Mouse (Mus musculus) left cerebral cortex, postnatal 25 days (tissue): Measurements from ENCODE around the gene Vamp8. TPM values are rescaled to one million over a fixed set of nuclear protein-coding genes. Genes with fewer than 3 reads are reported as not detected.

Source experiments
- DNase-seq, 2 experiments: peaks; one replicate each; pipeline ENCODE4 v3.0.0; 2022; ENCODE audit warnings: low spot score in 2 of 2, mixed read lengths in 1 of 2
- intact Hi-C: fragments of 180-260 bp; cut with DNase I; formaldehyde crosslinking; loops from one replicate; pipeline ENCODE4 v1.15.1; 2025
- total RNA-seq, 2 experiments: library from RNA; stranded (reverse); gene quantifications; 2 replicates each; pipeline ENCODE4 v1.2.3; 2021

Vamp8 gene
- total RNA-seq, 2 experiments from 2014 or later = 10.5 to 12.7 TPM

GRCm38 (mm10) chr6:72358086-72358764 is 32.3 kb downstream of the Vamp8 start:
- DNase-seq = no peak
- intact Hi-C loops = no loop called here

DNA sequence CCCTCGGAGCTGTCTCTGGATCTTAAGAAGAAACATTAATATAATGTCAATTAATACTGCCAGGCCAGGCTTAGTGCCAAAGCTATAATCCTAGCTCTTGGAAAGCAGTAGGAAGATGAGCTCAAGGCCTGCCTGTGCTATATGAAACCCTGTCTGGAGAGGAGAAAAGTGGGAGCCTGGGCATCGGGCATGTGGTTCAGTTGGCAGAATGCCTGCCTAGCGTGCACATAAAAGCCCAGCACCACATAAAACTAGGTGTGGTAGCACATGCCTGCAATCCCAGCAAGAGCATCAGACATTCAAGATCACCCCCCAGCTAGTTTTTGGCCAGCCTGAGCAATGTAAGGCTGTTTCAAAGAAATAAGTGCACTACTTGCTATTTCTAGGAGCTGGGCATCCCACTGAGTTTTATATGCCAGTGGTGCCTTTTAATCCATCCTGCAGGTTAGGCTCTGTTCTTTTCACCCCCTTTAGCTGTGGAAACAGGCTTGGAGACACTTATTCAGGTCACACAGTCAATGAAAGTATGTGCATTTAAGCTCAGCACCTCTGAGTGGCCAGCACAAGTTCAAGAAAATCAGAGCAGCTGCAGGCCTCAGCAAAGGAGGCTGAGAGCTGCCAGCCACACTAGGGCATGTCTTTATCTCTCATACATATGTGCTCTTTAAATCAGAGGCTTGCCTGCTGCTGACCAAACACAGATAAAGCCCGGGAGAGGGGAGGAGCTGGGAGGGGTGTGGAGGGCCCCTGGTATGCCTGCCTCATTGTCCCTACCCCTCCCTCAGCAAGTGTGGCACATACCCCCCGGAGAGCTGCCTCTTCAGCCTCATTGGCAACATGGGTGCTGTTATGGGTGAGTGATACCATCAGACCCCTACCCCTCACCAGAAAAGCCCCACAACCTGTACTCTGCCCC is 33.1 kb downstream of the Vamp8 start:
- DNase-seq = no peak
- intact Hi-C loops = no loop called here

DNA sequence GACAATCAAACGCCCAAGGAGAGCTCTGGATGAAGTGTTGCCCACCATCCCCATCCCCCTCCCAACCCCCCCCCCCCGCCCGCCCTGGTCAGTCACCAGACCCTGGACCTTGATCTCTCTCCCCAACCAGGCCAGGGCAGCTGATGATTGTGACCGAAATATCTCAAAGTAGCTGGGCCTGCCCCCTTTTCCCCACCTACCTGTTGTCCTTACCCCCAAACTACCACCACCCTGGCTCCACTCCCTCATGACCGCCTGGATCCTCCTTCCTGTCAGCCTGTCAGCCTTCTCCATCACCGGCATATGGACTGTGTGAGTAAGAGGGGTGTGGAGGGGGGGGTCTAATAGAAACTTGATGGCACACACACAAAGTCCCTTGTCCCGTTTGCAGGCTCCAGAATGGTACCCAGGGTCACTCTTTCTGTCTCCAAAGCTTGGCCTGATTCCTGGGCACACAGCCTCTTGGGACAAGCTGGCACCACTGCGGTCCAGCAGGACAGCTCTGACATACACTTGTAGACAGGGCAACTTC is 34.4 kb downstream of the Vamp8 start:
- DNase-seq = no peak
- intact Hi-C loops = no loop called here

GRCm38 (mm10) chr6:72355066-72355911 is 35.2 kb downstream of the Vamp8 start, which contains the start of gene Tmem150a:
Tmem150a (plus strand) TSS chr6:72355447.
- intact Hi-C loops = no loop called here
- DNase-seq = peak; percentile 70

DNA sequence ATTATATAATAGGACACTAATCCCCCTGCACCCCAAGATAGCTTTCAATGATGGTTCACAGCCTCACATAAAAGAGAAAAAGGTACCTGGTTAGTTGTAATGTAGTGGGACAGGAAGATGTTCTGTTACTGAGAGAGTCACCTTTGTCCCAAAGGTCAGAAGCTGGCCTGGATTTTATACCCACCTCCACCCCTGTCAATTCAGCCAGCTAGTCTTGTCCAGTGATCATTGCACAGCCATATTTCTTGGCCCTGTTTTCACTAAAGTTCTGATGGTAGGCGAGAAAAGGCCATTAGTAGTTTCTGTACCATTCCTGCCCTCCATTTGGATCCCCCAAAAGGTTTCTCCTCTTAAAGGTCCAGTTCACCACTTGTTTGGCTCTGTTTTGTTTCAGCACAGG is 36.5 kb downstream of the Vamp8 start:
- DNase-seq = no peak
- intact Hi-C loops = no loop called here

DNA sequence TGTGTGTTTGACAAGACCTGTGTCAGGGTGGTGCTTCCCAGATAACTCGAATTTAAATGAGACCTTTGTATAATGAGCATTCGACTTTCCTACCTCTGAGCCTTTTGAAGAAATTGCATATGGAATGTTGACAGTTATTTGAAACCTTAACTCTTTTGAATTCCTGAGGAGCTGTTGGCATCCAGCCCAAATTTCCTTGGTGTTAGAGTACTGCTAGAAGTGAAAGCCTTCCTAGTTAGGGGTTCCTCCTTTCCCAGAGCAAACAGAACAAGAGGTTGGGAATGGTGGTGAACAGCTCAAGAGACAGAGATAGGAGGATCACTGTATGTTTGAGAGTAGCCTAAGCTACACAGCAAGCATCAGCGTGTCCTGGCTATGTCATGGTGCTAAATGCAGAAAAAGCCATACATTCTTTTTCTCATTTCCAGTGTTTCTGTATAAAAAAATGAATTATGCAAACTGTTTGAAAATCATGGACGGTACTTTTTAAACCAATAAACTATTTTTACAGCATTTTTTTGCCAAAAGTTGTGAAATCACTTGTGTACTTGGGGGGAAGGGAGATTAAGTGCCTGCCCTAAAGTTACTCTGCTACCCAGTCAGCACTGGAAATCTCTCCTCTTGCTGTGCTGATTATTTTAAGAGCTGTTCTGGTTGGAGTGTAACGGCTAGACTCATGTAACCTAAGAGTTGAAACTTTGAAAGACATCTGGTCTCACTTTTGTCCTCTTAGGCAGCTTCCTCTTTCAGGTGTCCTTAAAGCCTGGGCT is 37.7 kb downstream of the Vamp8 start:
- intact Hi-C loops = no loop called here
- peak in 1 of 2 experiments; percentile 67 for DNase-seq

- intact Hi-C loops = no loop called here
- DNase-seq = no peak
These were observed 40.3 kb downstream of the Vamp8 start for GRCm38 (mm10) chr6:72350214-72350613.

DNA sequence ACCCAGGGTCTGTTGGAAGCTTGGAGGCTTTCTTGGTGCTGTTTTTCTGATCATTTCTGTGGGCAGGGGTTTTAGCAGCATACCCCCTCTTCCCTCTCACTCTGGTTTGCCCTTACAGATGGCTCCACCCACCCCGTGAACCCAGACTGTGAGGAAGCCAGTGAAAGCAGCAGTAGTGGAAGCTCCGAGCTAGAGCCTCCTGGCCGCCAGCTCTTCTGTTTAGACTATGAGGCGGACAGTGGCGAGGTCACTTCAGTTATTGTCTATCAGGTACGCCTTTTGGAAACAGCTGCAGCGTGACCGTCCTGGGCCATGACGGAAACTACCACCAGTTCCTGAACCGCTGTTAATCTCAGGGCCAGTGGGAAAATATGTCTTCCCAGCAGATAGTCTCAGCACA is 42.1 kb downstream of the Vamp8 start:
- no peak for DNase-seq
- intact Hi-C loops = no loop called here

DNA sequence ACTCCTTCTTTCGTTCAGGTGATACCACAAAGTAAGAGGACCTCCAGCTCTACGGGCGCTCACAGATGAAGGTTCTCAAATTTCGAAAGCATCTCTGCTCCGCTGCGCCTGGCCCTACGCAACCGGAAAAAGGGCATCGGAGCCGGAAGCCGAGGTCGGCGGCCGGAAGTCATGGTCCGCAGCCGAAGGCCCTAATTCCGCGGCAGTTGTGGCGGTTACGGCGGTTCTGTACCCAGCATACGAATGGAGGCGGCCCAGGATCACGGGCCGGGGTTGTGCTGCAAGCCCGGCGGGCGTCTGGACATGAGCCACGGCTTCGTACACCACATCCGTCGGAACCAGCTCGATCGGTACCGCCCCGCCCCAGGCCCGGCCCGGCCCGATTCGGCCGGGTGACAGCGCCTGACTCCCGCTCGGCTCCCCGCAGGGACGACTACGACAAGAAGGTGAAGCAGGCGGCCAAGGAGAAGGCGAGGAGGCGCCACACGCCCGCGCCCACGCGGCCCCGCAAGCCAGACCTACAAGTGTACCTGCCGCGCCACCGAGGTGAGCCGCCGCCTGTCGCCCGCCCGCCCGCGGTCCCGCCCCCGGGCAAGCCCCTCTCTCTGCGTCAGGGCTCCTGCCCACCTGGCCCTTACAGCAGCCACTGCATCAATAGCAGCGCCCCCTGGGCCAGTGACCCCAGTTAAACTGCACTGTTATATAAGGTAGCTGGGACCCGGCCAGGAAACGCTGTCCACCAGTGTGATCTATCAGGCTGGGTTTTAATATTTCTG is 43.1 kb downstream of the Vamp8 start, which contains the start of gene 0610030E20Rik:
0610030E20Rik (plus strand) TSS at position 152 of the 776 bp plus-strand sequence.
- peak; percentile 80 to 83 for DNase-seq
- intact Hi-C loops = no loop called here

- no peak for DNase-seq
- intact Hi-C loops = no loop called here
These were observed 44.2 kb downstream of the Vamp8 start for GRCm38 (mm10) chr6:72346261-72346660.

DNA sequence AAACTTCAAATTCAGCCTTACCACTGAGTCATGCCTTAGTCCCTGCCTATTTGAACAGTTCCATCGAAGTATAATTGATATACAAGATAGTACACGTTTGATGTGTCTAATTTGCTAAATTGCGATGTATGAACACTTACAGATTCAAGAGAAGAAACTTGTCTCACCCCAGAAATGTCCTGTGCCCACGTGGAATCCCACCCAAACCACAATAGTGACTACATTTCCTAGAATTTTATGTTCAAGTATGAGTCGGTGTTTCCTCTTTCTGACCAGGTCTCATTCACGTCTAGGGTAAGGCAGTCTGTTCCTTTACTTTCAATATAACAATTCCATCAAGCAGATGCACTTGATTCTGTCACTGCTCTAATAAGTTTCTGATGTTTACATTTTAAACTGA is 44.9 kb downstream of the Vamp8 start:
- intact Hi-C loops = no loop called here
- no peak for DNase-seq

DNA sequence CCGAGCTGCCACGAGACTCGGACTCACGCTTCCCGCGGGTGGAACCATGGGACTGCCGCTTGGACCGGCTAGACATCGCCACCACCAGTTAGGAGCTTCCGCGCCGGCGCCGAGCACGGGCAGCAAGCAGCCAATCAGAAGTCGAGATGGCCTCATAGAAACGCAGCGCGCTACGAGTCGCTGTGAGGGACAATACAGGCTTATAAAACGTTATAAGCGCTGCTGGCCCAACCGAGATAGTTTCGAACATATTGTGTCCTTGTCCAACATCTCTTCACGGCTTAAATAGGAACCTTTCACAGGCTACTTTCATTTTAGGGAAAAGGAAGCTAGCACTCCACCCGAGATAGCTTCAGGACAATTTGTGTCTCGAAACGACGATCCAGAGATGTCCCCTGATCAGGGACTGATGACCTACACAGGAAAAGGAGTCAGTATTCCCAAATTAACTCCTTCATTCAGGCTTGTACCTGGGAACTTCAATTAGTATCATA is 45.4 kb downstream of the Vamp8 start, which contains the start of gene Usp39:
Usp39 (minus strand) TSS at position 111 of the 494 bp plus-strand sequence.
- DNase-seq = peak; percentile 97 to 98
- intact Hi-C loops = no loop called here

DNA sequence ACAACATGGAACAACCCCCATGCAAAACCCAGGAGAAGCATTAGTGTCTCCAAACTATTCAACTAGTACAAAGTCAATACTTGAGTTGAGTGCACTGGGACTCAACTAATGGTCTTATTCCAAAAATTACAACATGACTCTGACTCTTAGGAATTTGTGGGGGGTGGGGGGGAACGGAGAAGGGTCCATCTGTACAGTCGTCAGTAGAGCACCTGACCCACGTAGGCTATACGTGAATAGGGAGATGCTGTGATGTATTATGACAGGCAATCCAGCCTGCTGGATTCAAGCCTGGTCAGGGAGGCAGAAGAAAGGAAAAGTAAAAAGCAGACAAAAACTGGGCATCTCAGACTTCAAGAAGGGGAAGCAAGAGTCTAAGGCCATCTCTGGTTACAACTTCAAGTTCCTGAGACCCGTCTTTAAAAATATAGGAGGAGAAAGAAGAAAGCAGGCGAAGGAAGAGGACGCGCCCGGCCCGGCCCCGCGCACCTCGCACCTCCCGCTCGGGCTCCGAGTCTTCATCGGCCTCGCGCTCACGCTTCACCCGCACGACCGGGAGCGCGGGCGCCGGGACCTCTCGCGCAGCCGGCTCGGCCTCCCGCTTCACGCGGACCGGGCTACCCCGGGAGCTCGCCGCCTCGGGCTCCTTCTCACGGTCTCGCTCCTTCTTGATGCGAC is 46.0 kb downstream of the Vamp8 start:
- intact Hi-C loops = no loop called here

GRCm38 (mm10) chr6:72340481-72340880 is 50.0 kb downstream of the Vamp8 start:
- no peak for DNase-seq
- intact Hi-C loops = no loop called here

More for the DNA sequence above, 46.0 kb downstream of the Vamp8 start:
- DNase-seq = no peak
